Mouse (Mus musculus) spleen, postnatal 10 days (tissue): ENCODE data around the gene Ppp1r3g.
A peak's percentile ranks its signal among the peaks of the same experiment; 100 is the strongest.
"Not testable (repeated sequence)": the region's sequence is repeated elsewhere in the genome, so short reads cannot be mapped to it uniquely, and the experiment has no call there.

Experiments
- DNase-seq, 2 experiments: peaks; one replicate each; pipeline ENCODE4 v3.0.0; 2021 to 2022; ENCODE audit warnings: low spot score in 2 of 2

Ppp1r3g gene

GRCm38 (mm10) chr13:35958539-35958938 is at the start of gene Ppp1r3g:
TSS of gene Ppp1r3g (plus strand) at chr13:35958839.
- DNase-seq: no peak

DNA sequence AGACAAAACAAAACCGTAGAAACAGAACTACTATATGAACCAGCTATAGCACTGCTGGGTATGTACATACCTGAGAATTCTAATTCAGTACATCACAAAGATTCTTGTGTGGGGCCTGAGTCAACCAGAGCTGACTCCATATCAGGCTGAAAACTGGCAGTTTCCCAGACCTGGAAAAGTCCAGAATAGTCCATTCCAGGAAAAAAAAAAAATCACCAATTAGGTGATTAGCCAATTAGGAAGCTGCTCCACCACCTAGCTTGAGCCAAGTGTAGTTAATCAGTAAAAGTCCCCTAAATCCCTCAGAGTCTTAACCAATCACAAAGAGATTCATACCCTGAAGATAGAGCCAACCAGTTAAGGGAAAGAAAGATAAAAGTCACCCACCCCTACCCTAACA is 47.2 kb upstream of the Ppp1r3g start:
- DNase-seq: no peak

DNA sequence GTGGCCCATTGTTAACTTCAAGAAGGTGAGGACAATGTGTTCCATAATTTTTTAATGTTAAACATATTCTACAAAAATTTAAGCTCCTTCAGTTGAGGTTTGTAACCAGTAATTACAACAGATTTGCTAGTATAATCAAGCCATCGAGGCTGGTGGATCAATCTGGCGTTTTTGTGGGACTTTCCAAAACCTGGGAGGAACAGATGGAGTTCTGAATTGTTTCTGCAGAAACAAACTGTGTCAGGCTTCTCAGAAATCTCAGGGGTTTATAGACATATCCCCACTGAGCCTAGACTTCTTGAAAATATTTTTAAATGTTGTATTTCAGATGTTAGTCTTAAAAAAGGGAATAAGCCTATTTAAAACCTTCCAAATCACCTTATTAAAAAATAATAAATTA is 20.6 kb upstream of the Ppp1r3g start:
- no peak for DNase-seq

DNA sequence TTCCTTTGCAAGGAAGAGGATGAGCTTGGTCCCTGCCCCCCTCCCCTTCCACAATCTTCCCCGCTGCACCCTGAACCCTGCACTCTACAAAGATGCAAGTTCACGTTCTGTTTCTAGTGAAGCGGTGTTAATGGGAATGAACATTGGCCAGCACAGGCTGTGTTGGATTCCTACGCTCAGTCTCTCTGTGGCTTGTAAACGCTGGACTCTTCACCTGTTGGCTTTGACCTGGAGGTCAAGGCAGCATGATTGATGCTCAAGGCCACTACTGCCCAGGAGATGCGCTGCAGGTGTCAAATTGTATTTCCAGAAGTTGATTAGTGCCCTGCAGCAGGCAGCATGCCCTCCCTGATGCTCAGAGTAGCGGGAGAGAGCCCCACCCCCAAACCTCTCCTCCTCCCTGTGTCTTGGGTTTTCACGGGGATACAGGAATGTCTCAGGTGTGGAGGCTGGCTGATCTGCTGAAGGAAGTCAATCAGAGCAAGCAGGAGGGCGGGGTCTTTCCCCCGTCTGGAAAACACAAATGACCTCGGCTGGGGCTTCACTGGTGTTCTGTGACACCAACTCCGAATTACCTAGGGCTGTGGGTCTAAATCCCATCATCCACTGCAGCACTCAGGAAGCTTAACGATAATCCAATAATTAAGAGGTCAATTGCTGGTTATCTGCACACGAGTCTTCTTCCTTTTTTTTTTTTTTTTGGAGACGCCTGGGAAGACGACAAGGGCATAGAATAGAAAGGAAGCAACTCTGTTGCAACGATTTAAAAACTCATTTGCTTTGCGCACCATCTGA is 18.6 kb upstream of the Ppp1r3g start:
- DNase-seq: no peak

DNA sequence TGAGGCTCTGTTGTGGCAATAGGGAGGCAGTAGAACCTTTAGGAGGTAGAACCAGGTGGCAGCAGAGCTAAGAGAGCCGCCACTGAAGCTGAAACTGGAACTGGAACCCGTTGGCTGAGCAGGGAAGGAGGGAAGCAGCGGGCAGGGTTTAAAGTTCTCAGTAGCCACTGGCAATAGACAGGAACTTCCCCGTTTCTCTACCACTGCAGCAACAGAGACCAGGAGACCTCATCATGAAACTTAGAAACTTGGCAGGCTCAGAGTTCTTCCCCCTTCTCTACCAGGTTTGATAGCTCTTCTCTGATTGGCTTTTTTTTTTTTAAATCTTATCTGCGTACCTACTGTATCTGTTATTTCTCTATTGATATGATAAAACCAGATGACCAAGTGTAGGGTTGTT is 17.7 kb upstream of the Ppp1r3g start:
- DNase-seq: no peak

DNA sequence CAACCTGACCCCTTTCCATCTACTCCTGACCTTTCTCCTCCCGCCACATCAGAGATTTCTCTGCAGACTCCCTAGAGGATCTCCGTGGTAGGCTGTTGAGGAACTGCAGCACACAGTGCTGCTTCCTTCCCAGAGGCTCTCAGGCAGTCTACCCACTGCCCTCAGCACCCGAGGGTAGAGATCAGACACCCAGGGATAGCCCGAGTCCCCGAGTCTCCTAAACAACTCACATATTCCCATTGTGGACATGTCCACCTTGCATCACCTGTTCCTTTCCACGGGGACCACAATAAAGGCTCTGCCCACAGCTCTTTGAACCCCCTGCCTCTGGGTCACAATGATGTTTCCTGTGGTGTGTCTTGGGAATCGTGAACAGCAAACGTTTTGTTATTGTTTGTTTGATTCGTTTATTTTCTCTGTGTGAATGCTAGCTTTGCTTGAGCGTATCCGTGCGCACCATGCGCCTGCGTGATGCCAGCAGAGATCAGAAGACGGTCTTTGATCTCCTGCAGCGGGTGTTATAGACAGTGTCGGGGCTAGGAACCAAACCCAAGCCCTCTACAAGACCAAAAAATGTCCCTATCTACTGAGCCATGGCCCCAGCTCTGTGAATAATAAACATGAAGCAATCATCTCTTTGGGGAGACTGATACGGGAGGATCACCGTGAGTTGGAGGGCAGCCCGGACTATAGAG is 11.8 kb upstream of the Ppp1r3g start:
- DNase-seq: no peak

- DNase-seq: peak; percentile 57 to 83
Measured at GRCm38 (mm10) chr13:35947354-35948000, 11.2 kb upstream of the Ppp1r3g start.

GRCm38 (mm10) chr13:35949814-35950455 is 8.7 kb upstream of the Ppp1r3g start:
- DNase-seq: no peak

GRCm38 (mm10) chr13:35959391-35960067 is 890 bp downstream of the Ppp1r3g start:
- DNase-seq: no peak

DNA sequence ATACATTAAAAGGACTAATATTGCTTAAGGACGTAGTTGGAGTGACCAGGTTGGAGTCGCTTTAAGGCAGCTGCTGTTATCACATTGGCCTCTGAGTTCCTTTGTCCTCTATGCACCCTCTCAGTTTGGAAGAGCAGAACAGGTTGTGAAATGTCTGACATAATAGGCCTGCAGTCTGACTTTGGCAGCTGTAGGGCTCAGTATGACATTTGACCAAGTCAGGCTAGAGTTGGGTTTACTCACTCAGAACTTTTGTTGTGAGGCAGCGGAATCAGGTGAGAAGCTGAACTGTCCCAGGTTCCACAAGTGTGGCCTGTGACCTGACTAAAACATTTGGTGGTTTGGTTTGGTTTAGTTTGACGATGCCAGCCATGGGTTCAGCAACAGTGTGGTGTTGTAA is 4.9 kb downstream of the Ppp1r3g start:
- no peak for DNase-seq

- DNase-seq: no peak
Measured at GRCm38 (mm10) chr13:35967690-35968089, 9.1 kb downstream of the Ppp1r3g start.

GRCm38 (mm10) chr13:35968131-35968718 is 9.6 kb downstream of the Ppp1r3g start:
- no peak for DNase-seq

GRCm38 (mm10) chr13:35968719-35969430 is 10.2 kb downstream of the Ppp1r3g start:
- no peak for DNase-seq

GRCm38 (mm10) chr13:35969431-35969721 is 10.7 kb downstream of the Ppp1r3g start:
- no peak for DNase-seq

DNA sequence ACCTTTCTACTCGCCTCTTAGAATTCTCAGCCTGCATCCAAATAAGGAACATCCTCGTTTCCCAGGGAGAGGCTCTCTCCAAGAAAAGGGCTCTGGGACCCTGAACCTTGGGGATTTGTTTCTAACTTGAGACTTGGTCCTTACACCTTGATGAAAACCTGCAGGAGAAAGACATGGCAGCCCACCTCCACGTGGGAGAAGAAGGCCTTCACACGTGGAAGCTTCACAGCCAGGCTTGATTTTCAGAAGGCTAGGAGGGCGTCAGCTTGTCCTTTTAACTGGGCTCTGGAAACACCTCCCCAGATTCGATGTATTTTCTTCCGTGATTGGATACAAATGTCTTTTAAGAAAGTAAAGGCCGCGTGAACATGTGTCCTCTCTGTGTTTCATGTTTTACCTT is 11.2 kb downstream of the Ppp1r3g start:
- no peak for DNase-seq

GRCm38 (mm10) chr13:35976912-35977311 is 18.3 kb downstream of the Ppp1r3g start:
- DNase-seq: no peak

GRCm38 (mm10) chr13:35980471-35980870 is 21.8 kb downstream of the Ppp1r3g start:
- no peak for DNase-seq

- DNase-seq: no peak
Measured at GRCm38 (mm10) chr13:35982985-35983384, 24.3 kb downstream of the Ppp1r3g start.

GRCm38 (mm10) chr13:35989329-35989728 is 30.7 kb downstream of the Ppp1r3g start:
- DNase-seq: no peak

DNA sequence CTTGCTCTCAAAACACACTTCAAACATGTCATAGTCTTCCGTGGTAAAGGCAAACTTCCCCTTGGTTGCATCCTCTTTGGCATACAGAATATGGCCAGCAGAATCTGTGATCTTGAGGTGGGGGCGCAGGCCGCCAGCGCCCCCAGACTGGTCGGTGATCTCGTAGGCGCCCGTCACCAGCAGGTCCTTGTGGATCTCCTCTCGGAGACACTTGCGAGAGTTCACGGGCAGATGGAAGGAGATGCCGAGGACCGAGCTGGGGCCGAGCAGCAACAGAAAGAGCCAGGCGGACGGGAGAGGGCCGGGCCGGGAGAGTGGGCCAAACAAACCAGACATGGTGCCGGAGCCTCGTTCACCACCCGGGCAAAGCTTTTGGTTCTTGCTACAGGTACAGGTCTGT is 32.5 kb downstream of the Ppp1r3g start:
- not testable (repeated sequence) for DNase-seq

DNA sequence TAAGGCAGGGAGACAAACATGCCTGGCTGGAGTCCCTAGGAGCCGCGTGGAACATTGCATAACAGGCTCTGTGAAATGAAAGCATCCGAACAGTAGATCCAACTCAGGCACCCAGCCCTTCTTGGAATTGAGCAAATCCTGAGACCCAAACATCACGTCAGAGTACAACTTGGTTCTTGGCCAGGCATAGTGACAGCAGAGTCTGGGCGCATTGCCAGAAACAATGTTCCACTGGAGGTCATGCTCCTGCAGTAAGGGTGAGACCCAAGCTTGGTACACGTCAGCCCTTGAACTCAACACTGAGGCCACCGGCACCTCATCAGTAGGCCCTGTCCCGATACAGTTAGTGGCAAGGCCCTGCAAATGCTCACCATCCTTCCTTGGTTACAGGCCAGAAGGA is 35.4 kb downstream of the Ppp1r3g start:
- DNase-seq: no peak
